Comparison of ENCODE assay signal across 9 mouse cellular contexts in the genomic region with DNA sequence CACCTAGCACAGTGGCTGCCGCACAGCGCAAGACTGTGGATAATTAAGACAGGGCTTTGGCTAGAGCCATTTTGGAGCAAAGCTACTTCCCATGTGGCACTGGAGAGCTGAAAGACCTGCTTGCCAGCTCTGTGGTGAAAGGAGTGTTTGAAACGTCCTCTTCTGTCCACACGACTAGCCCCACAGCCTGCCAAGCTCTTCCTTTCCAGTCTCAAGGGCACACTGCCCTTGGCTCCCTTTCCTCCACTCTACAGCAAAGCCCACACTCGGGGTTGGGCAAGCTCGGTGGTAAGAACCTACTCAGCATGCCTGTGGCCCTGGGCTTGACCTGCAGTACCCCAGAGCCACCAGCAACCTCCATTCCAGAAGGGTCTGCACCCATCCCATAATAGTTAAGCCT.
DNase-seq lines count a peak whose midpoint lies in the region; ATAC-seq and TF ChIP-seq lines count a peak whose summit lies in the region.
"Had no signal": no experiment of that assay in that cellular context is flagged by ENCODE, and none has a peak within 500 bp of the region (broad histone marks: within the 10 kb centered on the region; RNA-seq: fewer than 3 reads in every experiment).

No protein-coding gene starts in this region.

- no peaks in the 10 kb centered on the region for H3K9me3 ChIP-seq in heart, embryonic 12.5 days (replicated peaks)

- ATAC-seq in heart, embryonic 12.5 days (ENCODE audit: insufficient number of reproducible peaks, low FRiP score), result no peak

- H3K27ac ChIP-seq in layer of hippocampus, adult 2 months, result peak overlapping the region; percentile 67
- H3K27ac ChIP-seq in heart, embryonic 12.5 days (ENCODE audit: poor library complexity, severe bottlenecking), result peak overlapping the region; percentile 89

- H3K27me3 ChIP-seq in heart, embryonic 12.5 days (replicated peaks), result no peaks in the 10 kb centered on the region

- H3K9ac ChIP-seq in heart, embryonic 12.5 days, result 0 out of 2 replicates have a peak overlapping the region, but pooled peaks have one; percentile 11

- H3K4me1 ChIP-seq in heart, embryonic 12.5 days (replicated peaks), result peaks cover 99% of the 10 kb centered on the region

- no peak overlapping the region for H3K4me3 ChIP-seq in layer of hippocampus, adult 2 months
- H3K4me3 ChIP-seq in heart, embryonic 12.5 days, result no peak overlapping the region

- 48% methylated on average over 6 of the region's 6 CpGs for WGBS in heart, embryonic 12.5 days

- H3K36me3 ChIP-seq in heart, embryonic 12.5 days, result no peaks in the 10 kb centered on the region

- TF ChIP-seq CTCF in layer of hippocampus, adult 2 months (conservative IDR thresholded peaks at IDR 0.05), result peak; percentile 48

- H3K4me2 ChIP-seq in heart, embryonic 12.5 days, result no peak overlapping the region

- DNase-seq in layer of hippocampus, adult 2 months (ENCODE audit: low spot score in 2 of 2), result peak in 1 of 2 experiments; percentile 47
- no peak for DNase-seq in layer of hippocampus, adult 9-10 months (ENCODE audit: low spot score)
- peak; percentile 61 for DNase-seq in brain, adult 2 months (ENCODE audit: low read depth, low spot score)
- DNase-seq in lung, postnatal 10 days, result peak; percentile 35
- DNase-seq in testis, postnatal 10 days (ENCODE audit: low spot score), result no peak
- DNase-seq in c-Kit-positive CD71-positive TER-119-positive erythroid progenitor cells, embryonic 14.5 days (ENCODE audit: low spot score), result no peak
- no peak for DNase-seq in urinary bladder, adult 2 months (ENCODE audit: low spot score)
- DNase-seq: liver had no signal

Comparison
In these comparisons a context has a peak if more than half of its experiments do, and no peak if none do; other contexts are left out.
1. DNase-seq: peak in brain, adult 2 months (single experiment) and lung, postnatal 10 days (single experiment); none in layer of hippocampus, adult 9-10 months (single experiment), testis, postnatal 10 days (single experiment), c-Kit-positive CD71-positive TER-119-positive erythroid progenitor cells, embryonic 14.5 days (single experiment) and urinary bladder, adult 2 months (single experiment).